ENCODE assay signal across 6 mouse cellular contexts in genomic region chr16:62718255-62718654, GRCm38 (mm10).
DNase-seq lines count a peak whose midpoint lies in the region; ATAC-seq lines count a peak whose summit lies in the region.
"Not testable (repeated sequence)": the region's sequence is repeated elsewhere in the genome, so short reads cannot be mapped to it uniquely, and the experiment has no call there.

No protein-coding gene starts in this region.

- peak; percentile 14 to 17 for DNase-seq in cerebellum, postnatal 10 days
- DNase-seq in kidney, adult 18-20 months = peak; percentile 38
- peak; percentile 46 for DNase-seq in kidney, adult 9 months
- peak; percentile 42 for DNase-seq in kidney, postnatal 14 days
- peak; percentile 4 to 28 for DNase-seq in kidney, postnatal 4 days

- H3K4me2 ChIP-seq in kidney, embryonic 16.5 days (replicated peaks; ENCODE audit: low read depth, low read length) = not testable (repeated sequence)

- H3K9ac ChIP-seq in kidney, embryonic 16.5 days (replicated peaks; ENCODE audit: low read length) = not testable (repeated sequence)

- H3K4me1 ChIP-seq in kidney, embryonic 16.5 days (ENCODE audit: insufficient read depth, low read length) = not testable (repeated sequence)

- H3K4me3 ChIP-seq in kidney, embryonic 16.5 days (ENCODE audit: low read length) = not testable (repeated sequence)

- not testable (repeated sequence) for H3K27ac ChIP-seq in kidney, embryonic 16.5 days (ENCODE audit: low read length)

- not testable (repeated sequence) for H3K27me3 ChIP-seq in kidney, embryonic 16.5 days (ENCODE audit: insufficient read depth, low read length)

- ATAC-seq in kidney, embryonic 16.5 days (ENCODE audit: low FRiP score, low TSS enrichment) = peak; percentile 82; the same call in 1 of the 2 replicates

- not testable (repeated sequence) for H3K36me3 ChIP-seq in kidney, embryonic 16.5 days (ENCODE audit: insufficient read depth, low read length)

- H3K9me3 ChIP-seq in kidney, embryonic 16.5 days (ENCODE audit: low read length) = not testable (repeated sequence)

- WGBS in kidney, embryonic 16.5 days = 62% methylated on average over 8 of the region's 11 CpGs
